Mouse (Mus musculus) ES-E14 (cell line): Measurements from ENCODE around the gene Hist1h4h.

ENCODE experiments used
- CHD2 ChIP-seq: IDR thresholded peaks from 2 replicates; pipeline ENCODE4 v1.6.1; 2014; ENCODE audit warnings: mild to moderate bottlenecking, low read depth, low read length, inconsistent platforms
- HCFC1 ChIP-seq: IDR thresholded peaks from 2 replicates; pipeline ENCODE4 v1.6.1; 2012; ENCODE audit warnings: low read length, inconsistent platforms, borderline replicate concordance; ENCODE audit not compliant: insufficient read depth
- MAFK ChIP-seq: IDR thresholded peaks from 2 replicates; pipeline ENCODE4 v1.6.1; 2014; ENCODE audit warnings: mild to moderate bottlenecking, low read depth, low read length, inconsistent platforms; ENCODE audit not compliant: insufficient read depth
- ZC3H11A ChIP-seq: IDR thresholded peaks from 2 replicates; pipeline ENCODE4 v1.6.1; 2012; ENCODE audit warnings: low read depth, mild to moderate bottlenecking, inconsistent platforms, low read length, borderline replicate concordance

DNA sequence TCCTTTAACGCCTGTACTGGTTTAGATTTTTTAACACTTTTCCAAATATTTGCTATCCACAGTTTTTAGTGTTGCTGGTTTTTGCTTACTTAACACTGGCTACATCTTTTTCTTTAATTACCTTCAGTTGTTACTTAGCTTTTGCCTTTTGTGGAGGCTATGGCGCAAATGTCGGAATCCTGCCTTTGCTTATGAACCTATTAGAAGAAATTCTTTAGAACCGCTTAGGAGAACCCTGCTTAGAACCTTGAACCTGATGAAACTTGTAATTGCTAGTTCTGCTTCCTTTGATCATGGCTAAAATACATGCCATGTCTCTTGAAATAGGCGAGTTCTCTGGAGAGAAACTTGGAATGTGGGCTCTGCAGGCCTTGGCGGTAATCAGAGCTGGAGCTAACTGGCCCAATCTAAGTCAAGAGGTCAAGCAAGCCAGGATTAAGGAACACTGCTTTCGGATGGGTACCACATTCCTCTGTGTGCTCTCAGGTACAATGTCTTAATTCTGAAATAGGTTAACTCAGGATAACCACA lies 45.6 kb downstream of the Hist1h4h start:
- no peak for TF ChIP-seq CHD2
- no peak for TF ChIP-seq ZC3H11A
- no peak for TF ChIP-seq MAFK
- TF ChIP-seq HCFC1: no peak
